Mouse (Mus musculus): ENCODE measurements around the gene Mboat7.

DNA sequence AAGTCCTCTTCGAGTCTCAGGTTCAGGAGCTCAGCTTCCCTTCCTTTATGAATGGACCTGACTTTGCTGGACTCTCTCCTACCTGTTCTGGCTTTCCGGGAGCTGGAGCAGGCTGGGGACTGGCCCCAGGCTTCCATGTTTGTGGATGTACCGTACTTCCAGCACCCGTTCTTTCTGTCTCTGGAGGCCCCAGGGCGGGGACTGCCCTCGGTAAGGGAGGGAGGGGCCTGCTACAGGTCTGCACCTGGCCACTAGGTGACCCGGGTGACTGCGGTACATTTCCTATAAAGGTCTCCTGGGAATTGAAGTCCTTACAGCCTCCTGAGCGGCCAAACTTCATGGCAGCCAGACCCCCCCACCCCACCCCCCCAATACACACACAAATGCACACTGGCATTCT is 16.0 kb downstream of the Mboat7 start, which contains the start of gene Tmc4:
- TF ChIP-seq CTCF (IDR thresholded peaks at IDR 0.05; ENCODE audit: insufficient read depth, low read depth, low read length) = no peak
- TF ChIP-seq POLR2A (IDR thresholded peaks at IDR 0.05; ENCODE audit: insufficient read depth, low read depth, low read length) = no peak
